Mouse (Mus musculus): ENCODE results near the gene Efcab11. TPM values are rescaled to one million over a fixed set of nuclear protein-coding genes. Genes with fewer than 3 reads are reported as not detected.

The Efcab11 gene
- total and polyA plus RNA-seq, 3 experiments = 2.5 to 3.5 TPM; not detected in 1

- H3K27me3 ChIP-seq (ENCODE audit: control insufficient read depth in 1 of 2, insufficient read depth in 2 of 2, low read length in 2 of 2) = no peaks in the 10 kb centered on the region
- TF ChIP-seq CHD1 (IDR thresholded peaks at IDR 0.05; ENCODE audit: low read depth, low read length) (no peak), MYC (IDR thresholded peaks at IDR 0.05; ENCODE audit: low read depth, low read length) (no peak), ELF1 (IDR thresholded peaks at IDR 0.05; ENCODE audit: low read depth, low read length) (no peak), MAFK (IDR thresholded peaks at IDR 0.05; ENCODE audit: borderline replicate concordance, low read depth, low read length) (no peak), NRF1 (IDR thresholded peaks at IDR 0.05; ENCODE audit: insufficient read depth, low read depth, low read length, poor library complexity, severe bottlenecking) (no peak), MEF2A (IDR thresholded peaks at IDR 0.05; ENCODE audit: extremely low read depth, insufficient replicate concordance, low read depth, low read length, poor library complexity, severe bottlenecking) (no peak), MAX (IDR thresholded peaks at IDR 0.05; ENCODE audit: low read length) (no peak)
- H3K4me3 ChIP-seq (ENCODE audit: control insufficient read depth in 1 of 2, insufficient read depth in 1 of 2, low read depth in 2 of 2, low read length in 2 of 2) = no peak overlapping the region
- H3K4me1 ChIP-seq (ENCODE audit: control insufficient read depth in 1 of 2, insufficient read depth in 2 of 2, low read length in 2 of 2) = no peaks in the 10 kb centered on the region
- no peaks in the 10 kb centered on the region for H3K79me2 ChIP-seq (ENCODE audit: control insufficient read depth, insufficient read depth, low read length, poor library complexity)
- H3K9ac ChIP-seq (ENCODE audit: control insufficient read depth, low read depth, low read length, poor library complexity, severe bottlenecking) = no peak overlapping the region
- H3K36me3 ChIP-seq (ENCODE audit: control insufficient read depth in 1 of 2, insufficient read depth in 2 of 2, low read length in 2 of 2) = no peaks in the 10 kb centered on the region
- DNase-seq (ENCODE audit: low read depth, low spot score) = no peak
- H3K27ac ChIP-seq (ENCODE audit: control insufficient read depth, low read depth, low read length) = no peak overlapping the region
- H3K9me3 ChIP-seq (replicated peaks; ENCODE audit: insufficient read depth, low read length) = no peaks in the 10 kb centered on the region
Measured at GRCm38 (mm10) chr12:99781774-99782173, 102.5 kb downstream of the Efcab11 start.

- TF ChIP-seq CHD2 (IDR thresholded peaks at IDR 0.05; ENCODE audit: low read length) (no peak), ETS1 (IDR thresholded peaks at IDR 0.05; ENCODE audit: low read depth, low read length) (no peak), MEF2A (IDR thresholded peaks at IDR 0.05; ENCODE audit: extremely low read depth, insufficient replicate concordance, low read depth, low read length, poor library complexity, severe bottlenecking) (no peak), GABPA (IDR thresholded peaks at IDR 0.05; ENCODE audit: low read depth, low read length) (no peak), POLR2AphosphoS2 (IDR thresholded peaks at IDR 0.05; ENCODE audit: low read length) (no peak), MAFK (IDR thresholded peaks at IDR 0.05; ENCODE audit: borderline replicate concordance, low read depth, low read length) (no peak), NELFE (IDR thresholded peaks at IDR 0.05; ENCODE audit: low read depth, low read length) (no peak), NRF1 (IDR thresholded peaks at IDR 0.05; ENCODE audit: insufficient read depth, low read depth, low read length, poor library complexity, severe bottlenecking) (no peak), TBP (IDR thresholded peaks at IDR 0.05; ENCODE audit: low read depth, low read length) (no peak), ZC3H11A (IDR thresholded peaks at IDR 0.05; ENCODE audit: low read depth, low read length) (no peak), UBTF (IDR thresholded peaks at IDR 0.05; ENCODE audit: borderline replicate concordance, insufficient read depth, low read depth, low read length) (no peak)
- no peak for DNase-seq (ENCODE audit: low read depth, low spot score)
Measured at GRCm38 (mm10) chr12:99780396-99780795, 103.8 kb downstream of the Efcab11 start.

More at GRCm38 (mm10) chr12:99780396-99780795, 103.8 kb downstream of the Efcab11 start:
- Histone ChIP-seq H3K9me3 (replicated peaks; ENCODE audit: insufficient read depth, low read length) (no peaks in the 10 kb centered on the region), H3K27me3 (ENCODE audit: control insufficient read depth in 1 of 2, insufficient read depth in 2 of 2, low read length in 2 of 2) (no peaks in the 10 kb centered on the region), H3K4me1 (ENCODE audit: control insufficient read depth in 1 of 2, insufficient read depth in 2 of 2, low read length in 2 of 2) (no peaks in the 10 kb centered on the region), H3K27ac (ENCODE audit: control insufficient read depth, low read depth, low read length) (no peak overlapping the region), H3K4me3 (ENCODE audit: control insufficient read depth in 1 of 2, insufficient read depth in 1 of 2, low read depth in 2 of 2, low read length in 2 of 2) (no peak overlapping the region), H3K36me3 (ENCODE audit: control insufficient read depth in 1 of 2, insufficient read depth in 2 of 2, low read length in 2 of 2) (no peaks in the 10 kb centered on the region), H3K79me2 (ENCODE audit: control insufficient read depth, insufficient read depth, low read length, poor library complexity) (no peaks in the 10 kb centered on the region), H3K9ac (ENCODE audit: control insufficient read depth, low read depth, low read length, poor library complexity, severe bottlenecking) (no peak overlapping the region)
